Mouse (Mus musculus): Measurements from ENCODE around the gene Fbxo6. TPM values are rescaled to one million over a fixed set of nuclear protein-coding genes. Genes with fewer than 3 reads are reported as not detected.
"Not testable (repeated sequence)": the region's sequence is repeated elsewhere in the genome, so short reads cannot be mapped to it uniquely, and the experiment has no call there.

Fbxo6 gene
- polyA plus RNA-seq (2015; fragmentation: Nextera tagmentation; extraction: Ambion mirVana): 13.7 and 14.1 TPM in 2 replicates

- Histone ChIP-seq H3K9ac (peak within 1 kb of the TSS; percentile 61), H3K36me3 (no peaks in the 10 kb centered on the region), H3K4me1 (peaks cover 14% of the 10 kb centered on the region), H3K9me3 (no peaks in the 10 kb centered on the region), H3K4me3 (replicated peaks) (peak within 1 kb of the TSS; percentile 67), H3K27me3 (replicated peaks) (no peaks in the 10 kb centered on the region), H3K4me2 (peak within 1 kb of the TSS; percentile 96), H3K27ac (peak within 1 kb of the TSS; percentile 79)
- WGBS: under 1% methylated on average over 67 of the region's 67 CpGs
- ATAC-seq (ENCODE audit: insufficient read depth, low FRiP score, low read depth): peak; percentile 84
Observed at GRCm38 (mm10) chr4:148151267-148152168, at the start of gene Fbxo6. TSS of gene Fbxo6 (minus strand) at chr4:148152140.

- Histone ChIP-seq H3K27me3 (replicated peaks) (no peaks in the 10 kb centered on the region), H3K4me1 (no peaks in the 10 kb centered on the region), H3K4me3 (replicated peaks) (no peak overlapping the region), H3K4me2 (no peak overlapping the region), H3K9ac (no peak overlapping the region), H3K27ac (no peak overlapping the region), H3K9me3 (no peaks in the 10 kb centered on the region), H3K36me3 (no peaks in the 10 kb centered on the region)
- 53% methylated on average over 10 of the region's 10 CpGs for WGBS
- ATAC-seq (ENCODE audit: insufficient read depth, low FRiP score, low read depth): no peak
Observed at GRCm38 (mm10) chr4:148198721-148199120, 46.8 kb upstream of the Fbxo6 start.

- ATAC-seq (ENCODE audit: insufficient read depth, low FRiP score, low read depth): no peak
- Histone ChIP-seq H3K36me3 (no peaks in the 10 kb centered on the region), H3K4me3 (replicated peaks) (no peak overlapping the region), H3K9ac (no peak overlapping the region), H3K4me1 (no peaks in the 10 kb centered on the region), H3K27ac (no peak overlapping the region), H3K9me3 (no peaks in the 10 kb centered on the region), H3K27me3 (replicated peaks) (no peaks in the 10 kb centered on the region), H3K4me2 (no peak overlapping the region)
Observed at GRCm38 (mm10) chr4:148194400-148194799, 42.5 kb upstream of the Fbxo6 start.

- no peak overlapping the region for H3K4me2 ChIP-seq
- H3K4me1 ChIP-seq: no peaks in the 10 kb centered on the region
- no peak for ATAC-seq (ENCODE audit: insufficient read depth, low FRiP score, low read depth)
- no peaks in the 10 kb centered on the region for H3K9me3 ChIP-seq
- H3K27ac ChIP-seq: no peak overlapping the region
- H3K36me3 ChIP-seq: no peaks in the 10 kb centered on the region
- 31% methylated on average over 11 of the region's 11 CpGs for WGBS
- no peak overlapping the region for H3K9ac ChIP-seq
- no peak overlapping the region for H3K4me3 ChIP-seq (replicated peaks)
- H3K27me3 ChIP-seq (replicated peaks): no peaks in the 10 kb centered on the region
Observed at GRCm38 (mm10) chr4:148192707-148193245, 40.8 kb upstream of the Fbxo6 start.

- H3K27me3 ChIP-seq (replicated peaks); H3K4me1 ChIP-seq; H3K36me3 ChIP-seq; H3K9ac ChIP-seq; ATAC-seq (ENCODE audit: insufficient read depth, low FRiP score, low read depth); H3K27ac ChIP-seq; H3K4me2 ChIP-seq; H3K9me3 ChIP-seq; H3K4me3 ChIP-seq (replicated peaks): not testable (repeated sequence)
- WGBS: 90% methylated on average over 1 of the region's 1 CpGs
Observed at GRCm38 (mm10) chr4:148188767-148189166, 36.8 kb upstream of the Fbxo6 start.

GRCm38 (mm10) chr4:148185819-148186218 lies 33.9 kb upstream of the Fbxo6 start:
- no peaks in the 10 kb centered on the region for H3K36me3 ChIP-seq
- 72% methylated on average over 4 of the region's 4 CpGs for WGBS
- no peak overlapping the region for H3K9ac ChIP-seq
- H3K4me1 ChIP-seq: no peaks in the 10 kb centered on the region
- 0 out of 2 replicates have a peak, but pooled peaks cover 5% of the 10 kb centered on the region for H3K27me3 ChIP-seq (replicated peaks)
- no peak for ATAC-seq (ENCODE audit: insufficient read depth, low FRiP score, low read depth)
- H3K4me3 ChIP-seq (replicated peaks): no peak overlapping the region
- H3K9me3 ChIP-seq: no peaks in the 10 kb centered on the region
- H3K27ac ChIP-seq: no peak overlapping the region
- no peak overlapping the region for H3K4me2 ChIP-seq

GRCm38 (mm10) chr4:148184564-148184963 lies 32.6 kb upstream of the Fbxo6 start:
- Histone ChIP-seq H3K27ac (no peak overlapping the region), H3K27me3 (replicated peaks) (0 out of 2 replicates have a peak, but pooled peaks cover 5% of the 10 kb centered on the region), H3K36me3 (no peaks in the 10 kb centered on the region), H3K4me1 (no peaks in the 10 kb centered on the region), H3K4me2 (no peak overlapping the region), H3K9ac (no peak overlapping the region), H3K9me3 (no peaks in the 10 kb centered on the region), H3K4me3 (replicated peaks) (no peak overlapping the region)
- 66% methylated on average over 9 of the region's 9 CpGs for WGBS
- ATAC-seq (ENCODE audit: insufficient read depth, low FRiP score, low read depth): no peak

- H3K4me3 ChIP-seq (replicated peaks): no peak overlapping the region
- H3K36me3 ChIP-seq: no peaks in the 10 kb centered on the region
- no peaks in the 10 kb centered on the region for H3K4me1 ChIP-seq
- H3K9me3 ChIP-seq: no peaks in the 10 kb centered on the region
- 0 out of 2 replicates have a peak, but pooled peaks cover 11% of the 10 kb centered on the region for H3K27me3 ChIP-seq (replicated peaks)
- H3K27ac ChIP-seq: no peak overlapping the region
- no peak for ATAC-seq (ENCODE audit: insufficient read depth, low FRiP score, low read depth)
- no peak overlapping the region for H3K4me2 ChIP-seq
- WGBS: 30% methylated on average over 8 of the region's 8 CpGs
- no peak overlapping the region for H3K9ac ChIP-seq
Observed at GRCm38 (mm10) chr4:148182363-148182762, 30.4 kb upstream of the Fbxo6 start.

GRCm38 (mm10) chr4:148181483-148181882 lies 29.5 kb upstream of the Fbxo6 start:
- Histone ChIP-seq H3K4me1 (no peaks in the 10 kb centered on the region), H3K36me3 (no peaks in the 10 kb centered on the region), H3K27ac (no peak overlapping the region), H3K9me3 (no peaks in the 10 kb centered on the region), H3K4me2 (no peak overlapping the region), H3K9ac (no peak overlapping the region), H3K27me3 (replicated peaks) (0 out of 2 replicates have a peak, but pooled peaks cover 14% of the 10 kb centered on the region), H3K4me3 (replicated peaks) (no peak overlapping the region)
- ATAC-seq (ENCODE audit: insufficient read depth, low FRiP score, low read depth): no peak
- 87% methylated on average over 12 of the region's 12 CpGs for WGBS

- H3K4me2 ChIP-seq: no peak overlapping the region
- no peaks in the 10 kb centered on the region for H3K9me3 ChIP-seq
- no peak for ATAC-seq (ENCODE audit: insufficient read depth, low FRiP score, low read depth)
- H3K27me3 ChIP-seq (replicated peaks): peaks cover 45% of the 10 kb centered on the region
- no peak overlapping the region for H3K27ac ChIP-seq
- no peaks in the 10 kb centered on the region for H3K36me3 ChIP-seq
- no peak overlapping the region for H3K9ac ChIP-seq
- 0 out of 2 replicates have a peak, but pooled peaks cover 3% of the 10 kb centered on the region for H3K4me1 ChIP-seq
- H3K4me3 ChIP-seq (replicated peaks): no peak overlapping the region
Observed at GRCm38 (mm10) chr4:148177716-148178115, 25.8 kb upstream of the Fbxo6 start.

GRCm38 (mm10) chr4:148176603-148177002 lies 24.7 kb upstream of the Fbxo6 start:
- H3K4me1 ChIP-seq; ATAC-seq (ENCODE audit: insufficient read depth, low FRiP score, low read depth); H3K36me3 ChIP-seq; H3K4me3 ChIP-seq (replicated peaks); H3K9ac ChIP-seq; H3K9me3 ChIP-seq; H3K4me2 ChIP-seq; H3K27ac ChIP-seq: not testable (repeated sequence)
- WGBS: 60% methylated on average over 5 of the region's 6 CpGs
- H3K27me3 ChIP-seq (replicated peaks): peaks cover 55% of the 10 kb centered on the region

GRCm38 (mm10) chr4:148174495-148174862 lies 22.5 kb upstream of the Fbxo6 start:
- Histone ChIP-seq H3K4me2 (no peak overlapping the region), H3K27ac (no peak overlapping the region), H3K4me3 (replicated peaks) (no peak overlapping the region), H3K36me3 (no peaks in the 10 kb centered on the region), H3K4me1 (peaks cover 3% of the 10 kb centered on the region; the same call in 1 of the 2 replicates), H3K27me3 (replicated peaks) (peaks cover 75% of the 10 kb centered on the region), H3K9ac (no peak overlapping the region), H3K9me3 (no peaks in the 10 kb centered on the region)
- no peak for ATAC-seq (ENCODE audit: insufficient read depth, low FRiP score, low read depth)
- 24% methylated on average over 12 of the region's 12 CpGs for WGBS

Measured in stomach, embryonic 15.5 days (tissue).